Mouse (Mus musculus): ENCODE data around the gene Ctcf. TPM values are rescaled to one million over a fixed set of nuclear protein-coding genes. Genes with fewer than 3 reads are reported as not detected.
A peak's percentile ranks its signal among the peaks of the same experiment; 100 is the strongest.

Gene Ctcf
- polyA plus RNA-seq, 1 experiment from 2014 or later: 131 TPM

DNA sequence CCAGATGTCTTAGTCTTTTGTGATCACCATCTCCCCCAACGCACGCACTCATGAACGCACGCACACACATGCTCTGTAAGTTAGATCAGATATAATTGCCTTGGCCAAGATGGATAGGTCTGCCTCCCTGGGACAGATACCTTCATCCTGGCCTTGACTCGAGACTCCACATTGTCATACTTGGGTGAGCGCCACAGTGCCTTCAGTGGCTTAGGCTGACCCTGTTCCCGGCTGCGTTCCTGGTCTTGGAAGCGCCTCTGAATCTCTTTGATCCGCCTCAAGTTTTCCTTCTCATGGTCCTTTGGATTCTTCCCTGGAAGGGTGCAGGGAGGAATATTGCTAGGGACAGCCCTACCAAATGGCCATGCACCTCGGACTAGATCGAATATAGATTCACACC, 70.1 kb downstream of the Ctcf start:
- Histone ChIP-seq H3K4me3 (peak overlapping the region; percentile 93), H3K4me1 (peaks cover 23% of the 10 kb centered on the region), H3K36me3 (peaks cover 7% of the 10 kb centered on the region; the same call in 1 of the 2 replicates), H3K27me3 (no peaks in the 10 kb centered on the region), H3K27ac (no peak overlapping the region), H3K9ac (no peak overlapping the region; the same call in 1 of the 2 replicates), H3K9me3 (no peaks in the 10 kb centered on the region), H3K4me2 (peak overlapping the region; percentile 99)
- no peak for ATAC-seq (ENCODE audit: borderline replicate concordance, extremely low read depth, low FRiP score, low TSS enrichment)
- WGBS: 72% methylated on average over 12 of the region's 12 CpGs

- peaks cover 15% of the 10 kb centered on the region for H3K4me1 ChIP-seq
- ATAC-seq (ENCODE audit: borderline replicate concordance, extremely low read depth, low FRiP score, low TSS enrichment): peak; percentile 82
- peaks cover 7% of the 10 kb centered on the region; the same call in 1 of the 2 replicates for H3K36me3 ChIP-seq
- H3K4me2 ChIP-seq: peak within 1 kb of the TSS; percentile 99
- no peaks in the 10 kb centered on the region for H3K27me3 ChIP-seq
- H3K9me3 ChIP-seq: no peaks in the 10 kb centered on the region
- no peak within 1 kb of the TSS for H3K27ac ChIP-seq
- peak within 1 kb of the TSS; percentile 93 for H3K4me3 ChIP-seq
- H3K9ac ChIP-seq: peak within 1 kb of the TSS; percentile 81
- under 1% methylated on average over 55 of the region's 55 CpGs for WGBS
Observed at GRCm38 (mm10) chr8:105707498-105708403, 71.4 kb downstream of the Ctcf start, which contains the start of the genes 4933405L10Rik and Enkd1. 4933405L10Rik (plus strand) TSS chr8:105707655. Enkd1 (minus strand) TSS chr8:105708210.

GRCm38 (mm10) chr8:105708675-105709074, 72.3 kb downstream of the Ctcf start:
- H3K27me3 ChIP-seq: no peaks in the 10 kb centered on the region
- H3K4me1 ChIP-seq: peaks cover 15% of the 10 kb centered on the region
- no peak for ATAC-seq (ENCODE audit: borderline replicate concordance, extremely low read depth, low FRiP score, low TSS enrichment)
- no peaks in the 10 kb centered on the region for H3K9me3 ChIP-seq
- 93% methylated on average over 8 of the region's 8 CpGs for WGBS
- H3K27ac ChIP-seq: no peak overlapping the region
- no peak overlapping the region for H3K4me2 ChIP-seq
- H3K9ac ChIP-seq: no peak overlapping the region
- H3K4me3 ChIP-seq: no peak overlapping the region
- H3K36me3 ChIP-seq: peaks cover 3% of the 10 kb centered on the region; the same call in 1 of the 2 replicates

DNA sequence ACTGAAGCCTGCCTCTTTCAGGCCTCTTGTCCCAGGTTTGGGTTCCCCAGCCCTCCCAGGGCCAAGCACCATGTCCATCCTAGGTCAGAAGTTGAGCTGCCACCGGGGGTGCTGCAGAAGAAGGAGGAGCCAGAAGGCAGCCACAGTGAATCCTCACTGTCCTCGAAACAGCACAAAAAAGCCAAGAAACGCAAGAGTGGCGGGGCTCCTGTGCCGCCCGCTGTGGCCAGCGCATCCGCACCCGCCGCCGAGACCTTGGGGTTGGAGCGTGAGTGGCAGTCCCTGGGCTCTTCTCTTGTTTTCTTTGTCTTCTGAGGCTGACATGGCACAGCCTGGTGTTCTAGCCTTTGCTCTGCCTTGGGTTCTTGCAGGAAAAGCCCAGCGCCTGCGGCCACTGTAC, 72.9 kb downstream of the Ctcf start:
- no peaks in the 10 kb centered on the region for H3K9me3 ChIP-seq
- H3K36me3 ChIP-seq: no peaks in the 10 kb centered on the region
- peaks cover 15% of the 10 kb centered on the region for H3K4me1 ChIP-seq
- H3K27ac ChIP-seq: no peak overlapping the region
- WGBS: 65% methylated on average over 7 of the region's 14 CpGs
- no peaks in the 10 kb centered on the region for H3K27me3 ChIP-seq
- no peak for ATAC-seq (ENCODE audit: borderline replicate concordance, extremely low read depth, low FRiP score, low TSS enrichment)
- no peak overlapping the region for H3K9ac ChIP-seq
- H3K4me3 ChIP-seq: no peak overlapping the region
- H3K4me2 ChIP-seq: no peak overlapping the region

DNA sequence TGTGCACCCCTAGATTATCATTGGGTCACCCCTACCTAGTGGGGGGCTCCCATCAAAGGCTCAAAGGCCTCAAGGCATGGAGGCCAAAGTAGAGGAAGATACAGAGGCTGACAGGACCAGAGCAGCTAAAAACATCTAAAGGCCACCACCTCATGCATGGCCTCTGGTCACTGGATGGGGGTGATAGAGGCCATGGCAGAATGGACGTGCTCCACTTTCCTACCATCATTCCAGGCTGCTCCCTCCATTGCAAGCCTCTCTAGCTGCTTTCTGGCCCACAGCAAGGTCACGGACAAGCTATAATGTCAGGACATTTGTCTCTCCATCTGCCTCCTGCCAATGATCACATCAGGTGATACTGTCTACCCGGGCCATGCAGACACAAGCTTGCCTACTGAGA, 75.9 kb downstream of the Ctcf start:
- no peak for ATAC-seq (ENCODE audit: borderline replicate concordance, extremely low read depth, low FRiP score, low TSS enrichment)
- Histone ChIP-seq H3K27ac (no peak overlapping the region), H3K9me3 (no peaks in the 10 kb centered on the region), H3K4me3 (no peak overlapping the region), H3K4me1 (peaks cover 3% of the 10 kb centered on the region; the same call in 1 of the 2 replicates), H3K4me2 (no peak overlapping the region), H3K27me3 (no peaks in the 10 kb centered on the region), H3K9ac (no peak overlapping the region), H3K36me3 (0 out of 2 replicates have a peak, but pooled peaks cover 7% of the 10 kb centered on the region)
- 82% methylated on average over 3 of the region's 3 CpGs for WGBS

GRCm38 (mm10) chr8:105714139-105714538, 77.8 kb downstream of the Ctcf start:
- H3K9me3 ChIP-seq: no peaks in the 10 kb centered on the region
- H3K4me2 ChIP-seq: no peak overlapping the region
- no peak overlapping the region for H3K4me3 ChIP-seq
- H3K27ac ChIP-seq: no peak overlapping the region
- no peaks in the 10 kb centered on the region for H3K27me3 ChIP-seq
- WGBS: 8% methylated on average over 3 of the region's 3 CpGs
- no peak overlapping the region for H3K9ac ChIP-seq
- 0 out of 2 replicates have a peak, but pooled peaks have one; percentile 36 for ATAC-seq (ENCODE audit: borderline replicate concordance, extremely low read depth, low FRiP score, low TSS enrichment)
- H3K36me3 ChIP-seq: 0 out of 2 replicates have a peak, but pooled peaks cover 9% of the 10 kb centered on the region
- no peaks in the 10 kb centered on the region for H3K4me1 ChIP-seq

GRCm38 (mm10) chr8:105715042-105715441, 78.7 kb downstream of the Ctcf start:
- 58% methylated on average over 6 of the region's 6 CpGs for WGBS
- Histone ChIP-seq H3K4me1 (no peaks in the 10 kb centered on the region), H3K4me2 (no peak overlapping the region), H3K36me3 (0 out of 2 replicates have a peak, but pooled peaks cover 9% of the 10 kb centered on the region), H3K9me3 (no peaks in the 10 kb centered on the region), H3K4me3 (no peak overlapping the region), H3K27me3 (no peaks in the 10 kb centered on the region), H3K27ac (peak overlapping the region; percentile 71), H3K9ac (no peak overlapping the region)
- peak; percentile 37; the same call in 1 of the 2 replicates for ATAC-seq (ENCODE audit: borderline replicate concordance, extremely low read depth, low FRiP score, low TSS enrichment)

GRCm38 (mm10) chr8:105716302-105716945, 80.1 kb downstream of the Ctcf start:
- no peak overlapping the region for H3K9ac ChIP-seq
- no peaks in the 10 kb centered on the region for H3K4me1 ChIP-seq
- no peaks in the 10 kb centered on the region for H3K9me3 ChIP-seq
- H3K36me3 ChIP-seq: 0 out of 2 replicates have a peak, but pooled peaks cover 9% of the 10 kb centered on the region
- no peak overlapping the region for H3K27ac ChIP-seq
- 91% methylated on average over 15 of the region's 15 CpGs for WGBS
- no peak overlapping the region for H3K4me2 ChIP-seq
- H3K4me3 ChIP-seq: no peak overlapping the region
- ATAC-seq (ENCODE audit: borderline replicate concordance, extremely low read depth, low FRiP score, low TSS enrichment): no peak
- H3K27me3 ChIP-seq: no peaks in the 10 kb centered on the region

DNA sequence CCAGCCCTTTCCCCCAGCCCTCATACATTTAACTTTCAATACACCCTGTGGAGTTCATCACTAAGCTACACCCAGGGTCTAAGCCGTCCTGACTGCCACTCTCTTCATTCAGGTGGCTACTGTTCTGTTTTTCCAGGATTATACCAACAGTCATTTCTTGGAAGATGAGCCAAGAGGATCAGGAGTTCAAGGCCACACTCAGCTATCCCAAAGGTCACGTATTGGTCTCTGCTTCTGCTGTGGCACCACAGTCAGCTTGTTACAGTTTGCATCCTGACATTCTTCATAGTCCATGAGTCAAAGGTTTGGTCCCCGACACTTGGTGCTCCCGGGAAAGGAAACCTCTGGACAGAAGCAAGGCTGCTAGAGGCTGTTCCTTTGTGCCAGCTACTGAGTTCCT, 83.3 kb downstream of the Ctcf start:
- Histone ChIP-seq H3K9ac (no peak overlapping the region), H3K27me3 (no peaks in the 10 kb centered on the region), H3K4me3 (no peak overlapping the region), H3K4me1 (no peaks in the 10 kb centered on the region), H3K4me2 (no peak overlapping the region), H3K27ac (peak overlapping the region; percentile 46; the same call in 1 of the 2 replicates), H3K9me3 (no peaks in the 10 kb centered on the region), H3K36me3 (0 out of 2 replicates have a peak, but pooled peaks cover 9% of the 10 kb centered on the region)
- 76% methylated on average over 4 of the region's 4 CpGs for WGBS
- no peak for ATAC-seq (ENCODE audit: borderline replicate concordance, extremely low read depth, low FRiP score, low TSS enrichment)

GRCm38 (mm10) chr8:105722861-105723260, 86.5 kb downstream of the Ctcf start:
- Histone ChIP-seq H3K9ac (no peak overlapping the region), H3K4me2 (no peak overlapping the region), H3K9me3 (no peaks in the 10 kb centered on the region), H3K27ac (no peak overlapping the region), H3K4me1 (no peaks in the 10 kb centered on the region), H3K27me3 (no peaks in the 10 kb centered on the region), H3K4me3 (no peak overlapping the region), H3K36me3 (peaks cover 7% of the 10 kb centered on the region; the same call in 1 of the 2 replicates)
- ATAC-seq (ENCODE audit: borderline replicate concordance, extremely low read depth, low FRiP score, low TSS enrichment): no peak
- WGBS: 84% methylated on average over 9 of the region's 9 CpGs

DNA sequence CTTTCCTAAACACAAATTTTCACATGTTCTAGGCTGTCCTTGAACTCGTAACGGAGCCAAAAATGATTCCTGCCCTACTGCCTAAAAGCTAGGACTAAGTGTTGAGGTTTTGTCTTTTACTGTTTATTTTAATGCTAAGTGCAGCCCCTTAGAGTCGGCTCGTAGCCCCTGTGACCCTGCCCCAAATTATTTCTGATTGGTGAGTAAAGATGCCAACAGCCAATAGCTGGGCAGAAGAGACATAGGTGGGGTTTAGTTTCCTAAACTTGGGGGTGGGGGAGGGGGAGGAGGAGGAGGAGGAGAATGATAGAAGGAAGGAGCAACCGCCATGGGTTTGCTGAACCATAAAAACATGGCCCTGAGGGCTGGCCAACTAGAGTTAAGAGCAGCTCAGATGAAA, 89.4 kb downstream of the Ctcf start:
- H3K27me3 ChIP-seq: no peaks in the 10 kb centered on the region
- no peaks in the 10 kb centered on the region for H3K4me1 ChIP-seq
- ATAC-seq (ENCODE audit: borderline replicate concordance, extremely low read depth, low FRiP score, low TSS enrichment): no peak
- WGBS: 64% methylated on average over 5 of the region's 5 CpGs
- H3K9me3 ChIP-seq: no peaks in the 10 kb centered on the region
- peaks cover 7% of the 10 kb centered on the region; the same call in 1 of the 2 replicates for H3K36me3 ChIP-seq
- no peak overlapping the region for H3K27ac ChIP-seq
- no peak overlapping the region for H3K4me2 ChIP-seq
- no peak overlapping the region for H3K4me3 ChIP-seq
- H3K9ac ChIP-seq: no peak overlapping the region

All from lung, embryonic 15.5 days (tissue).